Mouse (Mus musculus) fat pad, adult 2 months (tissue): ENCODE results near the gene Phf19.

Source experiments
- DNase-seq: peaks from one replicate; pipeline ENCODE4 v3.0.0-alpha.2; 2011; ENCODE audit warnings: low read depth, low spot score; ENCODE audit errors: extremely low read depth

Phf19 gene

DNA sequence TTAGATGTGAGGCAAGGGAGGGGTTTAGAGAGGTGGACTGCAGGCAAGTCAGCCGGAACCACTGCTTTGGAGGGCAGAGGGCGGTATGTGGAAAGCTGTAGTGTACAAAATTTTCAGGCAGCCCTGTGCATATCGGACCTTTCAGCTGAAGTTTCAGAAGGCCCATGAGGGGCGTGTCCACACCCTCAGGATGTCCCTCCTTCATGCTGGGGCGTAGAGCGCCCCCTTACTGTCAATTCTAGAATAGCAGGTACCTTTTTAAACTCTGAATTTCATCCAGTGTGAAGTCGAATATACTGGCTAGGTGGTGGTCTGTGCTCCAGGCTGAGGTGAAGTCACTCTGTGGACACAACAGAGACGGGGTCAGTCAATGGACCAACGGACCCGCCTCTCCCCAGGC, 16.0 kb downstream of the Phf19 start:
- DNase-seq, result no peak

DNA sequence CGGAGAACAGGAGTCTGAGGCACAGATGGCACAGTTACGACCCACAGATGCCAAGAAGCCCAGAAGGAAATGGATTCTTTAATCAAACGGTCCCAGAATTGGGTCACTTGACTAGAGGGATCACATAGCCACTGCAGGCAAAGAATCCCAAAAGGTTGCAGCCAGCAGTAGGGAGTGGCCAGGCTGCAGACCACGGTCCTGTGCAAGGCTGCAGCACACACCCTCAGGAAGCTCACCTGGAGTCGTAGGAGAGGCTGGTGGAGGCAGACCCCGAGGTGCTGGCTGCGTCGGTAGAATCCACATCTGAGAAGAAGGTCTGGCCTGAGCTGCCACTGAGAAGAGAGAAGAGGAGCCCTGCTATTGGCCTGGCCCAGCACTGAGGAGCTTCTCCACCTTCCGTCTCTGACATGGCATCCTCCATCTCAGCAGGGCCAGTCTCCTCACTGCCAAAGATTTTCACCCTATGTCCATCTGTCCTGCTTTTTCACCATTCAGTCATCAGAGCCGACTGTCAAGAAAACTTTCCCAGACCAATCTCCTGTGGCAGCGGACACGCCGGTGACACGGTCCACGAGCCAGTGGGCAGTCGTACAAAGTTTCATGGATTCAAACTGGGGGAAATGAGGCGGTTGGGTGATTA, 16.9 kb downstream of the Phf19 start:
- DNase-seq, result no peak

DNA sequence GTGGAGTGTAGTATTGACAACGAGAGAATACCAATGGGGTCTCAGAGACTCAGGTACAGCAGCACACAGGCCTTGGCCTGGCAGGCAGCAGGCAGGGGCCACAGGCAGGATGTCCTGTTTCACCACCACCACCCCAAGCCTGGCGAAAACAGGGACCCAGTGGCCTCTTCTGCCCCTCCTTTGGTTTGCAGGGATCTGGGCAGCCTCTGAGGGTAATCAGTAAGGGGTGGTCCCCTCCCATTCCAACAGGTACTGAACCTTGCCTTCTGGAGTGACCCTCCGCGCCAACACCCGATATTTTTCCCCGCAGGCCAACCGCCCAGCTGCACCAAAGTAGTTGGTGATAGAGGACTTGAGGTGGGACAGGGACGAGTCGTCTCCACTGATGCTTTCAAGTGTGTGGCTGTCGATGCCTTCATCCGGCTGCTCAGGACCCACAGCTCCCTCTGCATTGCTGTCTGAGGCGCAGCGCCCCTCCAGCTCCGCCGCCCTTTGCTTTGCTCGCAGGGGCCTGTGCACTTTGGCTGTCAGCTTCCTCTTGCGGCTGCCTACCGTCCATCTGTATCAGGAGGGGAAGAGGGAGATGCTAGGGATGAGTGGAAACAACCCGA, 18.2 kb downstream of the Phf19 start:
- no peak for DNase-seq

GRCm38 (mm10) chr2:34893950-34894349, 19.9 kb downstream of the Phf19 start:
- DNase-seq, result no peak

DNA sequence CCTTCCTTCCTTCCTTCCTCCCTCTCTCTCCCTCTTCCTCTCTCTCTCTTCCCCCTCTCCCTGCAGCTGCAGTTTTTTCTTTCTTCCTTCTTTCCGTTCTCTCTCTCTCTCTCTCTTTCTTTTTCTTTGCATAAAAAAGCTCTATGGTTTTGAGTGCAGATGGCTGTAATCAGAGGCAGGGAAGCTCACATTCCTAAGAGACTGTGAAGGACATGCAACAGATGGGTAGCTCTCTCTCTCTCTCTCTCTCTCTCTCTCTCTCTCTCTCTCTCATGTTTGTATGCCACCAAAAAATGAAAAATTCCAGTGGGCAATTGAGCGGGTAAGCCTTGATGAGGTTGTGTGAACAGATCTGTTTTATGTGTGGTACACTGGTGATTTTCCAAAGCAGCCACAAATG, 29.6 kb downstream of the Phf19 start:
- no peak for DNase-seq

GRCm38 (mm10) chr2:34883190-34883589, 30.6 kb downstream of the Phf19 start:
- no peak for DNase-seq

DNA sequence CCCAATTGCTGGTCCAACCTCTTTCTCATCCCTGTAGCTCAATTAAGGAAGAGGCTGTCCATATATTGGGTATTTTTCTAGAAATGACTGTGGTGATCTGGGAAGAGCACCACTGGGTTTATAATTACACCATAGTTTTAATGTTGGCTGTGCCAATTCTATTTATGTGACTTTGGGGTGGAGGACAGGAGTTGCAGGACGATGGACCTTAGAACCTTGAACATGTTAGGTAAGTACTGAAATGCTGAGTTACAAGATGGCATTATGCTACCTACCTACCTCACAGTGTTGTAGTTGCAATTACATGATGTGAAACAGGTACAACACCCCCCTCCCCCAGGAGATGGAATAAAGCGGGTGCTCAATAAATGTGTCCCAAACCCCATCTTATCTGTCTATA, 31.1 kb downstream of the Phf19 start:
- no peak for DNase-seq

DNA sequence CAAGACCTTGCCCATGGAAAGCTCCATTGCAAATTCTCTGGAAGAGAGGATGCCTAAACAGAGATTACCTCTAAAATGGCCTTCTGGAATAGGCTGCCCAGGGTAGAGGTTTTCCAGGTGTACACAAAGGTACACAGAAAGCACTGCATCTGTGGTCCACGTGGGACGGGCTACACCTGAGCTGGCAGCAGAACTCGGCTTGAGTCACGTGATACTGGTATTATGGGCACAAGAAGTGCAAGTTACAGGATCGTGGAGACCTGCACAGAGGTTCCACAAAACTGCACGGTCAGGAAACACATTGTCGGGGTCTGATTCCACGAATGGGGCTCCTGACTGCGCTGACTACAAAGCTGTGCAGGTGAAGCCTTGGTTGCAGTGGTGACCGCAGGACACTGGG, 33.8 kb downstream of the Phf19 start:
- no peak for DNase-seq

DNA sequence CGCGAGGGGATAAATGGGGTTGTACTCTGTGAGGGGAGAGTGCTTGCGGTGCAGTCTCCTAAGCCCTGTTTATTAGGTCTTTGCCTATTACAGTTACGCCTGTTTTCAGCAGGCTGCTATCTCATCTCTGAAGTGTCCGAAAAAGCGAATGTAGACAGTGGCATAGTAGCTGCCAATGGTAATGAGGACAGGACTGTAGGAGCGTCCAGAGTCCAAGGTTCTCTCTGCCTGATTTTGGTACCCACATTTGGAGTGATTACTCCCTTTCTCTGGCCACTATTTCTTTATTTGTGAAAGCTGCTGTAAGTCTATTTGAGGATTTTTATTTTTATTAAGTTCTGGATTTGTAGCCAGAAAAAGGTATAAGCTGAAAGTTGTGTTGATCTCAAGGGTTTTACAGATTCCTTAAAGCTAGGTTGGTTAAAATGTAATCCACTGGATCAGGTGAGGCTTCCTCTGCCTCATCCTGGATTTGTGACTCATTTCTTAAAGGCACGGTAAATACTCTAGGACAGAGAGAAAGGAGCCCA, 38.9 kb downstream of the Phf19 start, which contains the start of gene Psmd5:
Gene Psmd5, minus strand, starts transcription at position 153 of the 530 bp plus-strand sequence.
- DNase-seq, result no peak

DNA sequence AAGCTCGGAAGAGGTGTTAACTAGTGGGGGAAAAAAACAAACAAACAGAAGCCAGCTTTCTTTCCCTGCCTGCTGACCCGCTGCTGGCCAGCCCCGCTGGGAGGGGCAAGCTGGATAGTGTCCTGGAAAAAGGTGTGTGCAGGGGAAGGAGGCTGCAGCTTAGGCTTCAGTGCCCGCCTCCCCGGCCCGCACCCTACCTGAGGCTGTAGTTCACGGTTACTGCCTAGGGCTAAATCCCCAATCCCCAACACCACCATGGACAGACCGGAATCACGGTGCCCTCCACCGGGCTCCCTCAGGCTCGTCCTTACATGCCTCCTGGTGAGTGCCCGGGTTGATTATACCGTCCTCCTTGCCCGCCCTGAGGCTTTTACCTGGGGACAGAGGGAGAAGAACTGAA, 39.6 kb downstream of the Phf19 start, which contains the start of gene Cutal:
Gene Cutal, plus strand, starts transcription at position 126 of the 400 bp plus-strand sequence.
- DNase-seq, result no peak

DNA sequence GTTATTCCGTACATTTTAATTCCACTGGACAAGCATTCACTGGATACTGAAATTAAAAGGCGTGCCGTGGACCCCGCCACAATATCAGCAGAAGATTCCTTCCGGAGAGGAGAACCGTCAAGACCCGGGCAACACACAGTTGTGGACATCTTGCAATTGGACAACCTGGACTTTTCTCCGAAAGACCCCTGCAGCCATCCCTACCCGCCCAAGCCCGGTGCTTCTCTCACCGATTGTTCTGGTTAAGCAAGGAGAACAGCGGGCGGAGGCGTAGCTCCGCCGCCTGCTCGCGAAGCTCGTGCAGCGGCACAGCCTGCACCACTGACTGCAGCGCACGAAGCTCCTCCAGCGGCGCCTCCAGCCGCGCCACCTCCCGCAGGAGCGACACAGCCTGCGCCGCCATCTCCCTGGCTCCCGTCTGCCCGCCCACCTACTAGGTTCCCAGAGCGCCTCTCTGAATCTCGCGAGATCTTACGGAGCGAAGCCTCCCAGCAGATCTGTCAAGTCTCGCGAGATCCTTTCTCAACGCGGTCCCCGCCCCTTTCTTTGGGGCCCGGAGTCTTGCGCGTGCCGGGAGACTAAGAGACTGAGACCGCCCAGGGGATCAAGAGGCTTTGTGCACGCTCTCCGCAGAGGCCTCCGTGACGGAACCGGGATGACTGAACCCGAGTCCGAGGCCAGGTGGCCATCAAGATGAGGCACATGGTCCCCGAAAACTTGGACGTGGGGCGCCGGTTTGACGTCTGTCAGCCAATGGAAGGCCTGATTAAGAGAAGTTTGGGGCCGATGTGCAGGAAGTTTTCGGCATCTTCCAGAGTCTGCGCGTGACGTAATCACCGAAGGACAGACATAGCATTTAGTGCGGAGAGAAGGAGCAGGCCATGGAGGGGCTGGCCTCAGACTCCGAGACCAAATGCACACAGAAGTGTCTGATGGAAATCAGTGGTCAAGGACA, 43.0 kb downstream of the Phf19 start:
- DNase-seq, result peak; percentile 71

- no peak for DNase-seq
These were observed 44.1 kb downstream of the Phf19 start for GRCm38 (mm10) chr2:34869680-34870079.

- DNase-seq, result no peak
These were observed 56.1 kb downstream of the Phf19 start for GRCm38 (mm10) chr2:34857728-34858127.

DNA sequence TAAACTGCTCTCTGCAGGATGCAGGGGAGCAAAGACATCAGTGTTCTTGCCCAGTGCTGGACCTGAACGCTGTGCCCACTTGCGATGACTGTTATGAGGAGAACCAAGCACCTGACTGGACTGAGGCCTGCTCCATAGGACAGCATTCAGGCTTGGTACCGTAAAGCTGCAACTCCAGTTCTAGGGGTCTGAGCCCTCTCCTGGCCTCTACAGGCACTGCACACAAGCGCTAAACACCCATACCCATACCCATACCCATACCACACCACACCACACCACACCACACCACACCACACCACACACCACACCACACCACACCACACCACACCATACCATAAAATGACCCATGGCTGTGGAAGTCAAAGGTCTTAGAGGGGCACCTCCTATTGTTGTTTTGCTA, 58.6 kb downstream of the Phf19 start:
- no peak for DNase-seq

DNA sequence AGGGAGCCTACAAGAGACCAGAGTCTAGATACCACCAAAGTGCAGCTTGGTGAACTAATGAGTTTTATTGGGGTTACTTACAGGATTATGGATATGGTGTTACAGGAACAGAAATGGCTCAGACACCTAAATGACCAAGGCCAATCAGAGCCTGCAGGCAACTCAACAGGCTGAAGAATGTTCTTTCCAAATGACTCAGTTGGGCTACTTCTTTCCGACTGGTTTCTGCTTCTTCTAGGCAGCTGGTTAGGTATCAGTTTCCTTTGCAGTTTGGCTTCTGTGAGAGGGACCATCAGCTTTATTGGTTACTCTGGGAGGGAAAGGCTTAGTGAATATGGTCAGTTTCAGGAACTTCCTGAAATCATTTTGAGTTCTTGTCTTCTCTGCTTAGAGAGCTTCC, 66.1 kb downstream of the Phf19 start:
- DNase-seq, result no peak
